Mouse (Mus musculus): ENCODE results near the gene Bhlhb9. TPM values are rescaled to one million over a fixed set of nuclear protein-coding genes. Genes with fewer than 3 reads are reported as not detected.

Bhlhb9 gene
- 38.9 and 40.8 TPM in 2 replicates for polyA plus RNA-seq (2012; rRNA removed)

GRCm38 (mm10) chrX:135797212-135797644, at the start of gene Bhlhb9:
Bhlhb9 (plus strand) TSS chrX:135797594.

DNA sequence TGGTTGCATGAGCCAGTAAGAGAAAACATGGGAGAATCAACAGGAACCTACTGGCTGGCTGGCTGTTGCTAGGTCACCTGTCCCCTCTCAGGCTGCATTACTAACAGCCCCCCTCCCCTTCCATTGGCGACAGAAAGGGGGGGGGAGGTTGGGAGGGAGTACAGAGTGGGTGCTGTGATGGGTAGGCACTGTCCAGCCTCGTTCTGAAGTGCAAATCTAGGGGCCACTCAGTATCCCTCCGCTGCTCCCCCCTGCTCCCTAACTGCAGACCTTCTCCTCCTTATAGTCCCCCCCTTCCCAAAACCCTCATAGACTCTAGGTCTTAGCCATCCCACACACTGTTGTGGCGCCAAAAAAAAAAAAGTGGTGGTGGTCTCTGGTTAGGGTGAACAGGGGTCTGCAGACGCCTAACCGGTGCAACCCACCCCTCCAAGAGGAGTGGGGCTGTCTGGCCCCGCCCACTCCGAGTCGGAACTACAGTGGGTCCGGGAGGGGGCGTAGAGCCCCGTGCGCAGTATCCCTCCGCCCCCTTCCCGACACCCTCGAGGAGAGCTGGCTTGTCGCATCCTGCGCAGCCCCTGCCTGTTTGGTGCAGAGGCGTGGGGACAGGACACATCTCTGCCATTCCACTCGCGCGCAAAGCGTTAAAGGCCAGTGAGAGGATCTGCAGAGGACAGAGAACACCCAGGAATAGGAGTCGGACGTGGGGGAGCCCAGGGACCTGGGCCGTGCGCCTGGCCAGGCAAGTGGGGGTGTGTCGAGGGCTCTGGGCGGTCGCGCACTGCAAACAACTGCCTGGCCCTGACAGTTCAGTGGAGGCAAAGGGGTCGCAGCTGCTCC, 41.3 kb downstream of the Bhlhb9 start, which contains the start of gene Gprasp2:
Gene Gprasp2 (plus strand): TSS at position 514 of the 840 bp plus-strand sequence.

Other genes with a start within 250 kb of the Bhlhb9 start
- gene Nxf7, start 198.8 kb upstream of the Bhlhb9 start, polyA plus RNA-seq (2012; rRNA removed): 0.11 and 0.40 TPM in 2 replicates
- gene Prame, start 169.9 kb upstream of the Bhlhb9 start, polyA plus RNA-seq (2012; rRNA removed): 0.04 TPM in 1 of 2 replicates, not detected in the other
- not detected in 2 replicates for gene Tcp11x2, start 103.8 kb upstream of the Bhlhb9 start, polyA plus RNA-seq (2012; rRNA removed)
- not detected in 2 replicates for gene Tmsb15a, start 72.3 kb upstream of the Bhlhb9 start, polyA plus RNA-seq (2012; rRNA removed)
- 7.3 and 9.9 TPM in 2 replicates for gene Armcx5, start 54.9 kb upstream of the Bhlhb9 start, polyA plus RNA-seq (2012; rRNA removed)
- gene Gprasp1, start 54.9 kb upstream of the Bhlhb9 start, polyA plus RNA-seq (2012; rRNA removed): 90.7 and 97.5 TPM in 2 replicates
- 44.1 and 44.4 TPM in 2 replicates for gene Gprasp2, start 41.4 kb downstream of the Bhlhb9 start, polyA plus RNA-seq (2012; rRNA removed)
- 57.2 and 65.6 TPM in 2 replicates for gene Arxes2, start 196.2 kb downstream of the Bhlhb9 start, polyA plus RNA-seq (2012; rRNA removed)
- 13.1 and 15.1 TPM in 2 replicates for gene Arxes1, start 235.8 kb downstream of the Bhlhb9 start, polyA plus RNA-seq (2012; rRNA removed)